Mouse (Mus musculus) urinary bladder, postnatal 10 days (tissue): ENCODE results near the gene Cdc37.
"Not testable (repeated sequence)": the region's sequence is repeated elsewhere in the genome, so short reads cannot be mapped to it uniquely, and the experiment has no call there.

Experiments
- DNase-seq: peaks from one replicate; pipeline ENCODE4 v3.0.0; 2022; ENCODE audit warnings: low spot score

Gene Cdc37

GRCm38 (mm10) chr9:21149654-21150419, at the start of gene Cdc37:
TSS of gene Cdc37 (minus strand) at chr9:21149982.
- peak; percentile 68 for DNase-seq

GRCm38 (mm10) chr9:21198960-21199359, 49.2 kb upstream of the Cdc37 start:
- DNase-seq = no peak

GRCm38 (mm10) chr9:21197981-21198380, 48.2 kb upstream of the Cdc37 start:
- DNase-seq = no peak

GRCm38 (mm10) chr9:21196521-21197433, 47.0 kb upstream of the Cdc37 start:
- no peak for DNase-seq

GRCm38 (mm10) chr9:21195736-21196505, 46.1 kb upstream of the Cdc37 start:
- not testable (repeated sequence) for DNase-seq

- DNase-seq = no peak
Observed at GRCm38 (mm10) chr9:21194787-21195493, 45.2 kb upstream of the Cdc37 start.

- no peak for DNase-seq
Observed at GRCm38 (mm10) chr9:21193786-21194185, 44.0 kb upstream of the Cdc37 start.

- no peak for DNase-seq
Observed at GRCm38 (mm10) chr9:21190670-21191069, 40.9 kb upstream of the Cdc37 start.

- no peak for DNase-seq
Observed at GRCm38 (mm10) chr9:21189905-21190304, 40.1 kb upstream of the Cdc37 start.

- DNase-seq = no peak
Observed at GRCm38 (mm10) chr9:21185436-21185835, 35.7 kb upstream of the Cdc37 start.

GRCm38 (mm10) chr9:21184733-21185132, 35.0 kb upstream of the Cdc37 start:
- no peak for DNase-seq

GRCm38 (mm10) chr9:21183905-21184413, 34.2 kb upstream of the Cdc37 start:
- DNase-seq = no peak

- DNase-seq = no peak
Observed at GRCm38 (mm10) chr9:21183421-21183820, 33.6 kb upstream of the Cdc37 start.

- no peak for DNase-seq
Observed at GRCm38 (mm10) chr9:21181421-21182220, 31.8 kb upstream of the Cdc37 start.

GRCm38 (mm10) chr9:21180841-21181240, 31.1 kb upstream of the Cdc37 start:
- no peak for DNase-seq

- DNase-seq = no peak
Observed at GRCm38 (mm10) chr9:21180402-21180801, 30.6 kb upstream of the Cdc37 start.

- DNase-seq = no peak
Observed at GRCm38 (mm10) chr9:21172364-21172763, 22.6 kb upstream of the Cdc37 start.

- no peak for DNase-seq
Observed at GRCm38 (mm10) chr9:21169157-21169556, 19.4 kb upstream of the Cdc37 start.

GRCm38 (mm10) chr9:21168161-21169123, 18.7 kb upstream of the Cdc37 start:
- no peak for DNase-seq
